Mouse (Mus musculus): ENCODE results near the gene Gmeb2. TPM values are rescaled to one million over a fixed set of nuclear protein-coding genes. Genes with fewer than 3 reads are reported as not detected.

Gmeb2 gene
- total and polyA plus RNA-seq, 3 experiments: 11.6 to 20.7 (median 17.3) TPM

GRCm38 (mm10) chr2:181288691-181289090, 856 bp upstream of the Gmeb2 start:
- dilution Hi-C loops (cut with MboI; ENCODE audit: extremely low pct_ligation_motif_present, extremely low pct_unique_long_range_greater_than_20kb, low sequenced_read_pairs) (no loop called here), in situ Hi-C loops (cut with MboI; ENCODE audit: low pct_ligation_motif_present, low pct_unique_long_range_greater_than_20kb, low sequenced_read_pairs) (no loop called here)
- DNase-seq (ENCODE audit: extremely low read depth): no peak
- no peak overlapping the region for H3K27ac ChIP-seq (ENCODE audit: insufficient read depth, low read depth)
- peaks cover 6 to 15% of the 10 kb centered on the region in 2 experiments for H3K36me3 ChIP-seq (replicated peaks in 1 of 2; ENCODE audit: control insufficient read depth in 1 of 2, insufficient read depth in 1 of 2, low read length in 1 of 2)
- peak overlapping the region in 2 of 3 experiments; percentile 46 to 53 for H3K4me3 ChIP-seq (replicated peaks in 1 of 3; ENCODE audit: low read depth in 2 of 3, low read length in 2 of 3, poor library complexity in 1 of 3)
- no peaks in the 10 kb centered on the region for H3K27me3 ChIP-seq (replicated peaks)
- H3K79me2 ChIP-seq (replicated peaks; ENCODE audit: control insufficient read depth, extremely low read depth, insufficient read depth, poor library complexity, severe bottlenecking): peaks cover 33% of the 10 kb centered on the region
- peak overlapping the region; percentile 74 for H3K9ac ChIP-seq (ENCODE audit: insufficient read depth, low read depth)
- TF ChIP-seq ZMIZ1 (IDR thresholded peaks at IDR 0.05; ENCODE audit: low read depth, low read length): no peak
- TF ChIP-seq E2F4 (IDR thresholded peaks at IDR 0.05; ENCODE audit: insufficient replicate concordance, low read depth, low read length): no peak
- TF ChIP-seq RAD21 (IDR thresholded peaks at IDR 0.05; ENCODE audit: low read depth, low read length): no peak
- no peak for TF ChIP-seq EP300 (IDR thresholded peaks at IDR 0.05; ENCODE audit: low read length)
- TF ChIP-seq IRF4 (IDR thresholded peaks at IDR 0.05; ENCODE audit: low read depth, low read length): no peak
- TF ChIP-seq CHD1 (IDR thresholded peaks at IDR 0.05; ENCODE audit: low read depth, low read length): no peak
- TF ChIP-seq NELFE (IDR thresholded peaks at IDR 0.05; ENCODE audit: low read depth, low read length): no peak
- TF ChIP-seq CHD2 (IDR thresholded peaks at IDR 0.05; ENCODE audit: low read length): no peak
- no peak for TF ChIP-seq ELF1 (IDR thresholded peaks at IDR 0.05; ENCODE audit: low read depth, low read length)
- TF ChIP-seq SMC3 (IDR thresholded peaks at IDR 0.05; ENCODE audit: low read depth, low read length): no peak
- no peak for TF ChIP-seq MAX (IDR thresholded peaks at IDR 0.05; ENCODE audit: low read length)
- no peak for TF ChIP-seq POLR2AphosphoS2 (IDR thresholded peaks at IDR 0.05; ENCODE audit: low read depth, low read length)
- TF ChIP-seq RCOR1 (conservative IDR thresholded peaks at IDR 0.05; ENCODE audit: low read depth, low read length): no peak
- TF ChIP-seq NRF1 (IDR thresholded peaks at IDR 0.05; ENCODE audit: low read depth, low read length): no peak
- TF ChIP-seq ETS1 (conservative IDR thresholded peaks at IDR 0.05; ENCODE audit: low read depth, low read length): no peak
- no peak for TF ChIP-seq PAX5 (IDR thresholded peaks at IDR 0.05; ENCODE audit: low read length)
- H3K4me2 ChIP-seq (ENCODE audit: insufficient read depth, low read depth, poor library complexity, severe bottlenecking): peak overlapping the region; percentile 80
- H3K4me1 ChIP-seq (ENCODE audit: control insufficient read depth in 1 of 2, insufficient read depth in 2 of 2): peaks cover 13 to 34% of the 10 kb centered on the region in 2 experiments
- H3K9me3 ChIP-seq (replicated peaks; ENCODE audit: low read length): no peaks in the 10 kb centered on the region

DNA sequence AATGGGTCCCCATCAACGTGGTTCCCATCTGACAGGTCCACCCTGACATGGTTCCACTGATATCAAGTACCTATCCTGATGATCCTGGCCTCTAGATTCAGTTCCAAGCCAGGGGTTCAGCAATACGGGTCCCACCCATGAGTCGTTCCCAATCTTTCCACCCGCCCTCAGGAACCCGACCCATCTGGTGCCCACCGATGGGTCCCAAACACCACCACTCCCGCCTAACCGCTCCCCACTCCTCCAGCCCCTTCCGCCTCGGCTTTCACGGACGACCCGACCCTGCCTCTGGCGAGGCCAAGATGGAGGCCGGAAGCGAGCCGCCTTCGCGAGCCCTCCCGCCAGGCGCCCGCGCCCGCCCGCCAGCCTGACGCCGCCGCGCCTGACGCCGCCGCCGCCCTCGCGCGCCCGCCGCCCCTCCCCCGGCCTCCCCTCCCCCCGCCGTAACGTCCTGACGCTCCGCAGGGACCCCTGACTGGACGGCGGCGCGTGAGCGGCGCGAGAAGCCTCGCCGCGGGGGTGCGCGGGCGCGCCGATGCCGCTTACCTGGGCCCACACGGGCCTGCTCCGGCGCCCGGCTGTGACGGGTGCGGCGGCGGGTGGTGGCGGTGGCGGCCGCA, 387 bp downstream of the Gmeb2 start:
- Histone ChIP-seq H3K27ac (ENCODE audit: insufficient read depth, low read depth) (peak overlapping the region; percentile 59), H3K4me3 (replicated peaks in 1 of 3; ENCODE audit: low read depth in 2 of 3, low read length in 2 of 3, poor library complexity in 1 of 3) (peak overlapping the region; percentile 73 to 82 (median 81)), H3K36me3 (replicated peaks in 1 of 2; ENCODE audit: control insufficient read depth in 1 of 2, insufficient read depth in 1 of 2, low read length in 1 of 2) (peaks cover 13 to 19% of the 10 kb centered on the region in 2 experiments), H3K9me3 (replicated peaks; ENCODE audit: low read length) (no peaks in the 10 kb centered on the region), H3K4me2 (ENCODE audit: insufficient read depth, low read depth, poor library complexity, severe bottlenecking) (no peak overlapping the region), H3K4me1 (ENCODE audit: control insufficient read depth in 1 of 2, insufficient read depth in 2 of 2) (peaks cover 13 to 41% of the 10 kb centered on the region in 2 experiments), H3K79me2 (replicated peaks; ENCODE audit: control insufficient read depth, extremely low read depth, insufficient read depth, poor library complexity, severe bottlenecking) (peaks cover 39% of the 10 kb centered on the region), H3K9ac (ENCODE audit: insufficient read depth, low read depth) (peak overlapping the region; percentile 95), H3K27me3 (replicated peaks) (no peaks in the 10 kb centered on the region)
- DNase-seq (ENCODE audit: extremely low read depth): peak; percentile 68
- in situ Hi-C loops (cut with MboI; ENCODE audit: low pct_ligation_motif_present, low pct_unique_long_range_greater_than_20kb, low sequenced_read_pairs) (no loop called here), dilution Hi-C loops (cut with MboI; ENCODE audit: extremely low pct_ligation_motif_present, extremely low pct_unique_long_range_greater_than_20kb, low sequenced_read_pairs) (no loop called here)
- TF ChIP-seq POLR2AphosphoS2 (IDR thresholded peaks at IDR 0.05; ENCODE audit: low read depth, low read length) (peak; percentile 56; the same call in 1 of the 2 replicates), CHD1 (IDR thresholded peaks at IDR 0.05; ENCODE audit: low read depth, low read length) (peak; percentile 75; the same call in 1 of the 2 replicates), MAX (IDR thresholded peaks at IDR 0.05; ENCODE audit: low read length) (peak; percentile 56; the same call in 1 of the 2 replicates), NRF1 (IDR thresholded peaks at IDR 0.05; ENCODE audit: low read depth, low read length) (peak; percentile 49), KAT2A (IDR thresholded peaks at IDR 0.05; ENCODE audit: insufficient replicate concordance, low read length) (0 out of 2 replicates have a peak, but pooled peaks have one; percentile 46), ELF1 (IDR thresholded peaks at IDR 0.05; ENCODE audit: low read depth, low read length) (peak; percentile 83), IRF4 (IDR thresholded peaks at IDR 0.05; ENCODE audit: low read depth, low read length) (no peak), ETS1 (conservative IDR thresholded peaks at IDR 0.05; ENCODE audit: low read depth, low read length) (no peak), MXI1 (IDR thresholded peaks at IDR 0.05; ENCODE audit: low read depth, low read length) (peak; percentile 27; the same call in 1 of the 2 replicates), SIN3A (IDR thresholded peaks at IDR 0.05; ENCODE audit: low read length) (0 out of 2 replicates have a peak, but pooled peaks have one; percentile 27), JUN (IDR thresholded peaks at IDR 0.05; ENCODE audit: insufficient read depth, low read depth, low read length) (no peak), ZKSCAN1 (IDR thresholded peaks at IDR 0.05; ENCODE audit: borderline replicate concordance, low read depth, low read length) (no peak), TBP (conservative IDR thresholded peaks at IDR 0.05; ENCODE audit: low read depth, low read length) (0 out of 2 replicates have a peak, but pooled peaks have one; percentile 49), MEF2A (IDR thresholded peaks at IDR 0.05; ENCODE audit: borderline replicate concordance, low read depth, low read length) (0 out of 2 replicates have a peak, but pooled peaks have one; percentile 22), HCFC1 (IDR thresholded peaks at IDR 0.05; ENCODE audit: low read depth, low read length) (peak; percentile 52), USF1 (IDR thresholded peaks at IDR 0.05; ENCODE audit: low read depth, low read length) (no peak), MYC (IDR thresholded peaks at IDR 0.05; ENCODE audit: low read depth, low read length) (0 out of 2 replicates have a peak, but pooled peaks have one; percentile 5), TCF12 (IDR thresholded peaks at IDR 0.05; ENCODE audit: low read depth, low read length) (peak; percentile 71; the same call in 1 of the 2 replicates), NELFE (IDR thresholded peaks at IDR 0.05; ENCODE audit: low read depth, low read length) (peak; percentile 87), RAD21 (IDR thresholded peaks at IDR 0.05; ENCODE audit: low read depth, low read length) (no peak), ZMIZ1 (IDR thresholded peaks at IDR 0.05; ENCODE audit: low read depth, low read length) (peak; percentile 76), E2F4 (IDR thresholded peaks at IDR 0.05; ENCODE audit: insufficient replicate concordance, low read depth, low read length) (no peak), EP300 (IDR thresholded peaks at IDR 0.05; ENCODE audit: low read length) (no peak), CHD2 (IDR thresholded peaks at IDR 0.05; ENCODE audit: low read length) (peak; percentile 52), POLR2A (IDR thresholded peaks at IDR 0.05; ENCODE audit: low read depth, low read length) (peak; percentile 80)
